Mouse (Mus musculus) hindbrain, embryonic 14.5 days (tissue): ENCODE results near the gene Gm28230. TPM values are rescaled to one million over a fixed set of nuclear protein-coding genes. Genes with fewer than 3 reads are reported as not detected.

Source experiments
- ATAC-seq: fragments of 200-750 bp; cut with Nextera tagmentation; 2 replicates; pipeline ENCODE4 v1.8.0; 2017; ENCODE audit warnings: moderate number of reproducible peaks, mild to moderate bottlenecking, moderate TSS enrichment, moderate library complexity; ENCODE audit not compliant: low FRiP score
- DNase-seq: peaks from one replicate; pipeline ENCODE4 v3.0.0-alpha.2; 2015; ENCODE audit warnings: low spot score
- H3K27ac ChIP-seq: fragments of 300-500 bp; sonication (generic); 2 replicates; pipeline ENCODE4 v1.5.1; 2014; ENCODE audit warnings: mild to moderate bottlenecking, moderate library complexity
- H3K27me3 ChIP-seq: fragments of 300-500 bp; sonication (generic); 2 replicates; pipeline ENCODE4 v1.6.1; 2014; ENCODE audit warnings: mild to moderate bottlenecking, low read length, mixed read lengths; ENCODE audit not compliant: control insufficient read depth, insufficient read depth
- H3K36me3 ChIP-seq: fragments of 300-500 bp; sonication (generic); replicated peaks from 2 replicates; pipeline ENCODE4 v1.6.1; 2014; ENCODE audit not compliant: control insufficient read depth, insufficient read depth
- H3K4me1 ChIP-seq: fragments of 300-500 bp; sonication (generic); replicated peaks from 2 replicates; pipeline ENCODE4 v1.6.1; 2014; ENCODE audit warnings: antibody characterized with exemption, low read length, mixed read lengths; ENCODE audit not compliant: control insufficient read depth, insufficient read depth
- H3K4me2 ChIP-seq: fragments of 300-500 bp; sonication (generic); replicated peaks from 2 replicates; pipeline ENCODE4 v1.6.1; 2014; ENCODE audit warnings: mild to moderate bottlenecking, moderate library complexity
- H3K4me3 ChIP-seq: fragments of 300-500 bp; sonication (generic); replicated peaks from 2 replicates; pipeline ENCODE4 v1.5.1; 2014; ENCODE audit warnings: mild to moderate bottlenecking, low read length
- H3K9ac ChIP-seq: fragments of 300-500 bp; sonication (generic); 2 replicates; pipeline ENCODE4 v1.6.1; 2014
- H3K9me3 ChIP-seq: fragments of 300-500 bp; sonication (generic); 2 replicates; pipeline ENCODE4 v1.6.1; 2016; ENCODE audit warnings: low read length; ENCODE audit not compliant: control insufficient read depth
- WGBS: fragments of 180-500 bp; shearing (Covaris S2); extraction: QIAGEN DNeasy Blood & Tissue Kit; methylation state at CpG from one replicate; pipeline ENCODE4 v1.1.7; 2014; 5-methylcytosine and 5-hydroxymethylcytosine counted together
- polyA plus RNA-seq: library from polyadenylated mRNA; unstranded; fragments of >200 nt; fragmentation: Nextera tagmentation; extraction: Ambion mirVana; gene quantifications from 2 replicates; pipeline ENCODE4 v1.2.1, GENCODE M21; 2014

The Gm28230 gene
- polyA plus RNA-seq, 1 experiment from 2014 or later: 1.3 TPM

- H3K9me3 ChIP-seq: no peaks in the 10 kb centered on the region
- H3K9ac ChIP-seq: 0 out of 2 replicates have a peak overlapping the region, but pooled peaks have one; percentile 35
- DNase-seq (no peak), ATAC-seq (no peak)
- H3K4me2 ChIP-seq: peak overlapping the region; percentile 45
- H3K36me3 ChIP-seq: 0 out of 2 replicates have a peak, but pooled peaks cover 7% of the 10 kb centered on the region
- peaks cover 89% of the 10 kb centered on the region for H3K27me3 ChIP-seq
- peak overlapping the region; percentile 67 for H3K27ac ChIP-seq
- peaks cover 6% of the 10 kb centered on the region; the same call in 1 of the 2 replicates for H3K4me1 ChIP-seq
- WGBS: 21% methylated on average over 2 of the region's 3 CpGs
- no peak overlapping the region for H3K4me3 ChIP-seq
Observed at GRCm38 (mm10) chr2:74741252-74741978, 14.9 kb downstream of the Gm28230 start.

GRCm38 (mm10) chr2:74741979-74742277, 15.4 kb downstream of the Gm28230 start:
- no peak for ATAC-seq
- no peak overlapping the region for H3K4me3 ChIP-seq
- peaks cover 12% of the 10 kb centered on the region; the same call in 1 of the 2 replicates for H3K36me3 ChIP-seq
- H3K4me1 ChIP-seq: peaks cover 6% of the 10 kb centered on the region; the same call in 1 of the 2 replicates
- 0 out of 2 replicates have a peak overlapping the region, but pooled peaks have one; percentile 35 for H3K9ac ChIP-seq
- peaks cover 89% of the 10 kb centered on the region for H3K27me3 ChIP-seq
- H3K4me2 ChIP-seq: peak overlapping the region; percentile 45
- DNase-seq: no peak
- peak overlapping the region; percentile 67 for H3K27ac ChIP-seq
- H3K9me3 ChIP-seq: no peaks in the 10 kb centered on the region

DNA sequence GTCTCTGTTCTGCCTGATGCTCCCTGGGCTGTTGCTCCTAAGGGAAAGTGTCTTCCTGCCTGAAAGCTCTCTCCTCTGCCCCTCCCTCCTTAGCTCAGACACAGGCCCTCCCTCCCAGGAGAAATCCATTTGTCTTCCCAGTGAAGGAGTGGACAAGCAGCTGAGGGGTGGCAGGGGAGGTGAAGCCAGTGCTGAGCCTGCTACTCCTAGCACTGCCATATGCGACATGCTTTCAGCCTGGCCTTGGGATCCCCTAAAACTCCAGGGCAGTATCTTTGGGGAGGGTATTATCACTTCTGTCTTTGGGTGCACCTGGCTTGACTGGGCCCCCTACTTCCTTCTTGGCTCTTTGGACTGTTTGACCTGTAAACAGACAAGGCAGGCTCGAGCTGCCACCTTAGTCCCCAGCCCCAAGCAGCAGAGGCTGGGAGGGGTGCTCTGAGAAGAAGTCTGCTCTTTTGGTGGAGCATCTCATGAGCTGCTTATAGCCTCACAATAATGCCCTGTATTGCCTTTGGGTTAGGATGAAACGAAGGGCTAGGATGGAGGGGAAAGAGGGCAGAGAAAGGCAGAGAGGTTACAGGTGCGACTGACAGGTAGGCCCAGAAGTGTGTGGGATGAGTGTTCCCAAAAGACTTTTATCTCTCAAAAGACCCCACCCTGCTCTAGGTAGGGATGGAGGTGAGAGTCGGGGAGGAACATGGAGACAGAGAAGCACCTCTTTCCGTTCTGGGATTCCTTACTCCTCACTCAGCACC, 19.2 kb downstream of the Gm28230 start:
- H3K9ac ChIP-seq: peak overlapping the region; percentile 75
- ATAC-seq: peak; percentile 35; the same call in 1 of the 2 replicates
- no peaks in the 10 kb centered on the region for H3K9me3 ChIP-seq
- peaks cover 6% of the 10 kb centered on the region; the same call in 1 of the 2 replicates for H3K4me1 ChIP-seq
- peak overlapping the region; percentile 94 for H3K27ac ChIP-seq
- peaks cover 88% of the 10 kb centered on the region for H3K27me3 ChIP-seq
- WGBS: 2% methylated on average over 6 of the region's 6 CpGs
- DNase-seq: peak; percentile 35
- peak overlapping the region; percentile 34 for H3K4me3 ChIP-seq
- H3K36me3 ChIP-seq: peaks cover 12% of the 10 kb centered on the region; the same call in 1 of the 2 replicates
- H3K4me2 ChIP-seq: peak overlapping the region; percentile 55

GRCm38 (mm10) chr2:74746298-74746921, 19.9 kb downstream of the Gm28230 start:
- Histone ChIP-seq H3K4me3 (peak overlapping the region; percentile 34), H3K27ac (peak overlapping the region; percentile 94), H3K4me2 (peak overlapping the region; percentile 55), H3K9ac (peak overlapping the region; percentile 75), H3K36me3 (peaks cover 12% of the 10 kb centered on the region; the same call in 1 of the 2 replicates), H3K9me3 (no peaks in the 10 kb centered on the region), H3K4me1 (peaks cover 6% of the 10 kb centered on the region; the same call in 1 of the 2 replicates), H3K27me3 (peaks cover 92% of the 10 kb centered on the region)
- whole genome bisulfite sequencing: 1% methylated on average over 58 of the region's 58 CpGs
- ATAC-seq (no peak), DNase-seq (peak; percentile 46)

DNA sequence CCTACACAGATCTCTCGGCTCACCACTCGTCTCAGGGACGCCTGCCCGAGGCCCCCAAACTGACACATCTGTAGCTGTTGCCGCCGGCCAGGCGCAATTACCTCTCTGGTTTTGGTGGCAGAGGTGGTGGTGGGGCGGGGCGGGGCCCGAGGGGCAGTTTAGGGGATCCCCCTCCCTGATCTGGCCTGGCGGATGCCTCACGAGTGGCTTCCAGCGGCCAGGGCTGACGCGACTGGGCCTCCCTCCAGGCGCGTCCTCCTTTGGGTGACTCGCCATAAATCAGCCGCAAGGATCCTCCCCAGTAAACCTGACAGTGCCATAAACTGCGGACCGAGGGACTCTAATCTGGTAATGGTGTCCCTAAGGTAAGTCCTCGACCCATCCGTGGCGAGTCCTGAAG, 20.5 kb downstream of the Gm28230 start:
- peaks cover 7% of the 10 kb centered on the region; the same call in 1 of the 2 replicates for H3K4me1 ChIP-seq
- peak; percentile 5; the same call in 1 of the 2 replicates for ATAC-seq
- H3K27me3 ChIP-seq: peaks cover 92% of the 10 kb centered on the region
- peak overlapping the region; percentile 75 for H3K9ac ChIP-seq
- peaks cover 12% of the 10 kb centered on the region; the same call in 1 of the 2 replicates for H3K36me3 ChIP-seq
- peak; percentile 42 for DNase-seq
- H3K27ac ChIP-seq: peak overlapping the region; percentile 94
- peak overlapping the region; percentile 34 for H3K4me3 ChIP-seq
- peak overlapping the region; percentile 55 for H3K4me2 ChIP-seq
- 1% methylated on average over 24 of the region's 24 CpGs for WGBS
- no peaks in the 10 kb centered on the region for H3K9me3 ChIP-seq

- Histone ChIP-seq H3K36me3 (peaks cover 12% of the 10 kb centered on the region; the same call in 1 of the 2 replicates), H3K9me3 (no peaks in the 10 kb centered on the region), H3K4me2 (peak overlapping the region; percentile 55), H3K4me3 (peak overlapping the region; percentile 34), H3K4me1 (peaks cover 14% of the 10 kb centered on the region), H3K27me3 (peaks cover 92% of the 10 kb centered on the region), H3K9ac (peak overlapping the region; percentile 75), H3K27ac (peak overlapping the region; percentile 94)
- DNase-seq: peak; percentile 55
- no peak for ATAC-seq
- 2% methylated on average over 11 of the region's 11 CpGs for WGBS
Observed at GRCm38 (mm10) chr2:74747661-74748141, 21.2 kb downstream of the Gm28230 start.

- Histone ChIP-seq H3K4me3 (peak overlapping the region; percentile 34), H3K36me3 (peaks cover 12% of the 10 kb centered on the region; the same call in 1 of the 2 replicates), H3K27ac (peak overlapping the region; percentile 94), H3K9ac (peak overlapping the region; percentile 75), H3K4me1 (peaks cover 21% of the 10 kb centered on the region), H3K4me2 (peak overlapping the region; percentile 55), H3K9me3 (no peaks in the 10 kb centered on the region), H3K27me3 (peaks cover 94% of the 10 kb centered on the region)
- peak; percentile 66 for DNase-seq
- no peak for ATAC-seq
- 4% methylated on average over 9 of the region's 9 CpGs for WGBS
Observed at GRCm38 (mm10) chr2:74748436-74748995, 22.0 kb downstream of the Gm28230 start.

DNA sequence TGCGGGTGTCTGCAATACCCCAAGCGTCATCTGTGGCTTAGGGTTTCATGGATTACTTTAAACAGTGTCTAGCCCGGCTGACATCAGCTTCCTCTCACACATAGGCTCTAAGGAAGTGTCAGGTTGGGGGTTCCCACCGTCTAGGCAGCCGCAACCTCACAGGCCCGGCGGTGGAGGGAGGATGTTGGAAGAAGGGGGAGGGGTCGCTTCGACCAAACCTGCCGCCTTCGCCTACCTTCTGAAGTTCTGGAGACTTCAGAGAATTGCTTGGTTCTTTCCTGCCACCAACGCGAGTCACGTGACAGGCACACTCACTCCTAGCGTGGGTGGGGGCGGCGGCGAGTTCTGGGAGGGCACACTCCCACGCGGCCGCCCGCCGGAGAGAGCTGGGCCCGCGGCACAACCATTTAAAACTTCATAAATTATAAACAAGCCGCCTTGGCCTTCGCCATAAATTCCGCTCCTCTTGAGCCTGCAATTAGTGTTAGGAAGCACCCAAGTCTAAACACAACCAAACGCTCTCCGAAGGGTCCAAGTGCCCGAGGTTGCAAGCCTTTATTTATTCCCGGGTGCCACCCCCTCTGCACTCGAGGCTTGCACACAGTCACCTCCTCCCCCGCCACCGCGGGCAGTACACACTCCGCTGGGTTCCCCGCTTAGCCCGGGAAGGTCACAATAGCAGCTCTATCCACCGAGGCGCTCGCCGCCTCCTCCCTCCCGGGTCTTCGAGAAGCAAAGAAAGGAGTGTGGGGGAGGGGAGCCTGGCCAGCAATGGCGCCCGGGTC, 23.0 kb downstream of the Gm28230 start:
- WGBS: under 1% methylated on average over 47 of the region's 47 CpGs
- H3K9me3 ChIP-seq: no peaks in the 10 kb centered on the region
- H3K9ac ChIP-seq: peak overlapping the region; percentile 75
- peaks cover 21% of the 10 kb centered on the region for H3K4me1 ChIP-seq
- peak overlapping the region; percentile 55 for H3K4me2 ChIP-seq
- H3K27me3 ChIP-seq: peaks cover 94% of the 10 kb centered on the region
- peaks cover 8% of the 10 kb centered on the region; the same call in 1 of the 2 replicates for H3K36me3 ChIP-seq
- peak overlapping the region; percentile 94 for H3K27ac ChIP-seq
- H3K4me3 ChIP-seq: peak overlapping the region; percentile 34
- ATAC-seq (peak; percentile 73), DNase-seq (peak; percentile 56)
